Mouse (Mus musculus) stomach, embryonic 14.5 days (tissue): ENCODE results near the gene Fcrla. TPM values are rescaled to one million over a fixed set of nuclear protein-coding genes. Genes with fewer than 3 reads are reported as not detected.
"Not testable (repeated sequence)": the region's sequence is repeated elsewhere in the genome, so short reads cannot be mapped to it uniquely, and the experiment has no call there.

ENCODE experiments used
- ATAC-seq: fragments of 200-750 bp; cut with Nextera tagmentation; 2 replicates; pipeline ENCODE4 v1.8.0; 2017; ENCODE audit warnings: low read depth, moderate TSS enrichment; ENCODE audit not compliant: insufficient number of reproducible peaks, insufficient read depth, low FRiP score
- H3K27ac ChIP-seq: fragments of 300-500 bp; sonication (generic); 2 replicates; pipeline ENCODE4 v1.5.1; 2014; ENCODE audit warnings: mild to moderate bottlenecking, low read length, moderate library complexity, mixed read lengths
- H3K27me3 ChIP-seq: fragments of 300-500 bp; sonication (generic); 2 replicates; pipeline ENCODE4 v1.6.1; 2014; ENCODE audit warnings: low read length, control low read depth, mixed read lengths; ENCODE audit not compliant: control insufficient read depth, insufficient read depth
- H3K36me3 ChIP-seq: fragments of 300-500 bp; sonication (generic); 2 replicates; pipeline ENCODE4 v1.6.1; 2014; ENCODE audit warnings: mild to moderate bottlenecking, control low read depth, low read length, moderate library complexity, mixed read lengths; ENCODE audit not compliant: control insufficient read depth, insufficient read depth
- H3K4me1 ChIP-seq: fragments of 300-500 bp; sonication (generic); 2 replicates; pipeline ENCODE4 v1.6.1; 2014; ENCODE audit warnings: low read length, control low read depth, mixed read lengths; ENCODE audit not compliant: control insufficient read depth, insufficient read depth
- H3K4me2 ChIP-seq: fragments of 300-500 bp; sonication (generic); replicated peaks from 2 replicates; pipeline ENCODE4 v1.6.1; 2014; ENCODE audit warnings: low read depth, low read length, control low read depth
- H3K4me3 ChIP-seq: fragments of 300-500 bp; sonication (generic); 2 replicates; pipeline ENCODE4 v1.5.1; 2014; ENCODE audit warnings: low read depth, low read length, control low read depth
- H3K9ac ChIP-seq: fragments of 300-500 bp; sonication (generic); replicated peaks from 2 replicates; pipeline ENCODE4 v1.6.1; 2014; ENCODE audit warnings: low read depth, mild to moderate bottlenecking, control low read depth, low read length, moderate library complexity, mixed read lengths
- H3K9me3 ChIP-seq: fragments of 300-500 bp; sonication (generic); 2 replicates; pipeline ENCODE4 v1.6.1; 2016; ENCODE audit warnings: low read depth, low read length, control low read depth; ENCODE audit not compliant: control insufficient read depth
- WGBS: fragments of 180-500 bp; shearing (Covaris S2); extraction: QIAGEN DNeasy Blood & Tissue Kit; methylation state at CpG from one replicate; pipeline ENCODE4 v1.1.7; 2014; 5-methylcytosine and 5-hydroxymethylcytosine counted together
- polyA plus RNA-seq: library from polyadenylated mRNA; unstranded; fragments of >200 nt; fragmentation: Nextera tagmentation; extraction: Ambion mirVana; gene quantifications from 2 replicates; pipeline ENCODE4 v1.2.1, GENCODE M21; 2014

Fcrla gene
- polyA plus RNA-seq, result 0.18 TPM in 1 of 2 replicates, not detected in the other

- no peaks in the 10 kb centered on the region for H3K4me1 ChIP-seq
- H3K27ac ChIP-seq, result no peak within 1 kb of the TSS
- WGBS, result 85% methylated on average over 3 of the region's 3 CpGs
- no peak within 1 kb of the TSS for H3K9ac ChIP-seq
- H3K27me3 ChIP-seq, result no peaks in the 10 kb centered on the region
- no peak within 1 kb of the TSS for H3K4me3 ChIP-seq
- H3K36me3 ChIP-seq, result no peaks in the 10 kb centered on the region
- H3K9me3 ChIP-seq, result no peaks in the 10 kb centered on the region
- no peak for ATAC-seq
- no peak within 1 kb of the TSS for H3K4me2 ChIP-seq
Measured at GRCm38 (mm10) chr1:170927378-170927777, at the start of gene Fcrla. Gene Fcrla (minus strand): TSS chr1:170927583.

- H3K4me3 ChIP-seq, result no peak within 1 kb of the TSS
- no peaks in the 10 kb centered on the region for H3K27me3 ChIP-seq
- H3K9me3 ChIP-seq, result no peaks in the 10 kb centered on the region
- H3K9ac ChIP-seq, result no peak within 1 kb of the TSS
- H3K4me1 ChIP-seq, result no peaks in the 10 kb centered on the region
- no peak within 1 kb of the TSS for H3K4me2 ChIP-seq
- 87% methylated on average over 5 of the region's 5 CpGs for WGBS
- ATAC-seq, result no peak
- no peak within 1 kb of the TSS for H3K27ac ChIP-seq
- no peaks in the 10 kb centered on the region for H3K36me3 ChIP-seq
Measured at GRCm38 (mm10) chr1:170976447-170976846, 49.1 kb upstream of the Fcrla start, which contains the start of gene Fcgr2b. Gene Fcgr2b (minus strand): TSS chr1:170976547.

- H3K4me2 ChIP-seq, result no peak overlapping the region
- no peak for ATAC-seq
- 71% methylated on average over 7 of the region's 7 CpGs for WGBS
- H3K9ac ChIP-seq, result no peak overlapping the region
- H3K9me3 ChIP-seq, result no peaks in the 10 kb centered on the region
- no peaks in the 10 kb centered on the region for H3K27me3 ChIP-seq
- no peaks in the 10 kb centered on the region for H3K36me3 ChIP-seq
- H3K27ac ChIP-seq, result no peak overlapping the region
- H3K4me3 ChIP-seq, result no peak overlapping the region
- no peaks in the 10 kb centered on the region for H3K4me1 ChIP-seq
Measured at GRCm38 (mm10) chr1:170975751-170976161, 48.4 kb upstream of the Fcrla start.

- not testable (repeated sequence) for H3K27me3 ChIP-seq, H3K9me3 ChIP-seq, ATAC-seq, H3K9ac ChIP-seq, H3K4me1 ChIP-seq, H3K4me3 ChIP-seq, H3K27ac ChIP-seq, H3K36me3 ChIP-seq, H3K4me2 ChIP-seq
- 77% methylated on average over 2 of the region's 2 CpGs for WGBS
Measured at GRCm38 (mm10) chr1:170975350-170975749, 48.0 kb upstream of the Fcrla start.

- H3K9ac ChIP-seq, result no peak overlapping the region
- no peaks in the 10 kb centered on the region for H3K36me3 ChIP-seq
- 90% methylated on average over 2 of the region's 2 CpGs for whole genome bisulfite sequencing
- H3K9me3 ChIP-seq, result no peaks in the 10 kb centered on the region
- no peak overlapping the region for H3K4me2 ChIP-seq
- H3K27ac ChIP-seq, result no peak overlapping the region
- H3K27me3 ChIP-seq, result no peaks in the 10 kb centered on the region
- no peak for ATAC-seq
- H3K4me1 ChIP-seq, result no peaks in the 10 kb centered on the region
- H3K4me3 ChIP-seq, result no peak overlapping the region
Measured at GRCm38 (mm10) chr1:170974736-170975135, 47.4 kb upstream of the Fcrla start.

GRCm38 (mm10) chr1:170974171-170974570 is 46.8 kb upstream of the Fcrla start:
- Histone ChIP-seq H3K9me3 (no peaks in the 10 kb centered on the region), H3K36me3 (no peaks in the 10 kb centered on the region), H3K27me3 (no peaks in the 10 kb centered on the region), H3K9ac (no peak overlapping the region), H3K27ac (no peak overlapping the region), H3K4me2 (no peak overlapping the region), H3K4me3 (no peak overlapping the region), H3K4me1 (no peaks in the 10 kb centered on the region)
- no peak for ATAC-seq
- 83% methylated on average over 8 of the region's 8 CpGs for whole genome bisulfite sequencing

- 75% methylated on average over 4 of the region's 4 CpGs for WGBS
- Histone ChIP-seq H3K4me1 (no peaks in the 10 kb centered on the region), H3K36me3 (no peaks in the 10 kb centered on the region), H3K4me3 (no peak overlapping the region), H3K27ac (no peak overlapping the region), H3K9ac (no peak overlapping the region), H3K27me3 (no peaks in the 10 kb centered on the region), H3K4me2 (no peak overlapping the region), H3K9me3 (no peaks in the 10 kb centered on the region)
- no peak for ATAC-seq
Measured at GRCm38 (mm10) chr1:170972936-170973335, 45.6 kb upstream of the Fcrla start.

- H3K9me3 ChIP-seq, result no peaks in the 10 kb centered on the region
- no peak overlapping the region for H3K9ac ChIP-seq
Measured at GRCm38 (mm10) chr1:170972494-170972893, 45.1 kb upstream of the Fcrla start.

GRCm38 (mm10) chr1:170968576-170968975 is 41.2 kb upstream of the Fcrla start:
- no peak overlapping the region for H3K4me3 ChIP-seq
- H3K4me1 ChIP-seq, result no peaks in the 10 kb centered on the region
- H3K27me3 ChIP-seq, result no peaks in the 10 kb centered on the region
- no peak overlapping the region for H3K4me2 ChIP-seq
- H3K27ac ChIP-seq, result no peak overlapping the region
- no peaks in the 10 kb centered on the region for H3K9me3 ChIP-seq
- 60% methylated on average over 1 of the region's 1 CpGs for WGBS
- H3K36me3 ChIP-seq, result no peaks in the 10 kb centered on the region
- no peak overlapping the region for H3K9ac ChIP-seq
- no peak for ATAC-seq

More at GRCm38 (mm10) chr1:170972494-170972893, 45.1 kb upstream of the Fcrla start:
- H3K4me2 ChIP-seq, result no peak overlapping the region
- no peak for ATAC-seq
- H3K36me3 ChIP-seq, result no peaks in the 10 kb centered on the region
- no peaks in the 10 kb centered on the region for H3K27me3 ChIP-seq
- H3K4me3 ChIP-seq, result no peak overlapping the region
- H3K4me1 ChIP-seq, result no peaks in the 10 kb centered on the region
- H3K27ac ChIP-seq, result no peak overlapping the region
- 81% methylated on average over 6 of the region's 6 CpGs for WGBS
